Mouse (Mus musculus) left cerebral cortex, postnatal 14 days (tissue): Measurements from ENCODE around the gene Mrpl2. TPM values are rescaled to one million over a fixed set of nuclear protein-coding genes. Genes with fewer than 3 reads are reported as not detected.
A peak's percentile ranks its signal among the peaks of the same experiment; 100 is the strongest.

Experiments used
- DNase-seq, 2 experiments: peaks; one replicate each; pipeline ENCODE4 v3.0.0; 2021 to 2022; ENCODE audit warnings: low spot score in 2 of 2, mixed read lengths in 1 of 2
- intact Hi-C: fragments of 180-260 bp; cut with DNase I; formaldehyde crosslinking; loops from one replicate; pipeline ENCODE4 v1.15.1; 2025
- total RNA-seq, 2 experiments: library from RNA; stranded (reverse); gene quantifications; 2 replicates each; pipeline ENCODE4 v1.2.3; 2021

The Mrpl2 gene
- total RNA-seq, 2 experiments from 2014 or later: 45.6 to 54.2 TPM

- intact Hi-C loops: no loop called here
- DNase-seq: no peak
These were observed 5.3 kb downstream of the Mrpl2 start for GRCm38 (mm10) chr17:46651292-46651691.

GRCm38 (mm10) chr17:46651755-46652547, 5.9 kb downstream of the Mrpl2 start:
- intact Hi-C loops: no loop called here
- no peak for DNase-seq

GRCm38 (mm10) chr17:46656054-46656453, 10.0 kb downstream of the Mrpl2 start:
- intact Hi-C loops: no loop called here

GRCm38 (mm10) chr17:46661351-46661750, 15.3 kb downstream of the Mrpl2 start:
- DNase-seq: no peak
- intact Hi-C loops: no loop called here

More at GRCm38 (mm10) chr17:46656054-46656453, 10.0 kb downstream of the Mrpl2 start:
- DNase-seq: no peak

GRCm38 (mm10) chr17:46661981-46662380, 16.0 kb downstream of the Mrpl2 start:
- DNase-seq: no peak

GRCm38 (mm10) chr17:46662730-46663129, 16.7 kb downstream of the Mrpl2 start:
- DNase-seq: no peak
- intact Hi-C loops: no loop called here

More at GRCm38 (mm10) chr17:46661981-46662380, 16.0 kb downstream of the Mrpl2 start:
- intact Hi-C loops: no loop called here

- intact Hi-C loops: no loop called here
These were observed 21.7 kb downstream of the Mrpl2 start for GRCm38 (mm10) chr17:46667712-46668111.

GRCm38 (mm10) chr17:46669911-46670310, 23.9 kb downstream of the Mrpl2 start:
- intact Hi-C loops: no loop called here

More at GRCm38 (mm10) chr17:46667712-46668111, 21.7 kb downstream of the Mrpl2 start:
- DNase-seq: no peak

GRCm38 (mm10) chr17:46673850-46674529, 28.0 kb downstream of the Mrpl2 start, which contains the start of gene Rrp36:
Gene Rrp36, minus strand, starts transcription at chr17:46674352.
- DNase-seq: peak; percentile 90 to 92
- intact Hi-C loops: no loop called here

More at GRCm38 (mm10) chr17:46669911-46670310, 23.9 kb downstream of the Mrpl2 start:
- DNase-seq: no peak

- intact Hi-C loops: no loop called here
- DNase-seq: no peak
These were observed 28.7 kb downstream of the Mrpl2 start for GRCm38 (mm10) chr17:46674530-46675283.

- intact Hi-C loops: no loop called here
- no peak for DNase-seq
These were observed 32.4 kb downstream of the Mrpl2 start, which contains the start of gene Mea1 for GRCm38 (mm10) chr17:46678416-46678815. Gene Mea1, plus strand, starts transcription at chr17:46678793.

- no peak for DNase-seq
- intact Hi-C loops: no loop called here
These were observed 32.9 kb downstream of the Mrpl2 start for GRCm38 (mm10) chr17:46678911-46679310.

- DNase-seq: peak; percentile 45 to 52
- intact Hi-C loops: no loop called here
These were observed 34.1 kb downstream of the Mrpl2 start for GRCm38 (mm10) chr17:46679843-46680759.

- peak; percentile 97 to 98 for DNase-seq
- intact Hi-C loops: no loop called here
These were observed 34.8 kb downstream of the Mrpl2 start, which contains the start of gene Klhdc3 for GRCm38 (mm10) chr17:46680760-46681373. Gene Klhdc3, minus strand, starts transcription at chr17:46680914.

GRCm38 (mm10) chr17:46681466-46682118, 35.6 kb downstream of the Mrpl2 start:
- DNase-seq: no peak
- intact Hi-C loops: no loop called here

- intact Hi-C loops: no loop called here
- no peak for DNase-seq
These were observed 36.8 kb downstream of the Mrpl2 start for GRCm38 (mm10) chr17:46682654-46683389.

- intact Hi-C loops: no loop called here
These were observed 39.9 kb downstream of the Mrpl2 start for GRCm38 (mm10) chr17:46685913-46686312.

More at GRCm38 (mm10) chr17:46685913-46686312, 39.9 kb downstream of the Mrpl2 start:
- no peak for DNase-seq
